Mouse (Mus musculus): ENCODE measurements around the gene Asic2.

DNA sequence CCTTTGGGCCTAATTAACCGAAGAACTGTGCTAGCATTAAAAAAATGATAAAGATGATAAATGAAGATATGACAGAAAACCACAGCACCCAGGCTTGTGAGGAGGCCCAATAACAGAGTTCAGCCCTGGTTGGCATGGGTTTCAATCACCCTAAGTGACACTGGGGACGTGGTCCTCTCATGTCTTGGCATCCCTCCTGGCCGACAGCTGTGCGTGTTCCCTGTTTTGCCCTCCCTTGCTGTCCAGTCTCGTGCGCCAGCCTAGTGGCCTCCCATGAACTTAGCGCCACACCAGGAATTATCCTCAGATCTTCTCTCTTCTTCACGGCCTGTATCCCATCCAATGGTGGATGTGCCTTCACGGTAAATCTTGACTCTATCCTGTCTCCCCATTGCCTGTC is 331.9 kb downstream of the Asic2 start:
- TF ChIP-seq CTCF (IDR thresholded peaks at IDR 0.05; ENCODE audit: control insufficient read depth, insufficient read depth, low read length) (no peak), POLR2A (IDR thresholded peaks at IDR 0.05; ENCODE audit: borderline replicate concordance, control insufficient read depth, low read depth, low read length) (no peak)
